Mouse (Mus musculus): ENCODE data around the gene Ino80e. TPM values are rescaled to one million over a fixed set of nuclear protein-coding genes. Genes with fewer than 3 reads are reported as not detected.
"Not testable (repeated sequence)": the region's sequence is repeated elsewhere in the genome, so short reads cannot be mapped to it uniquely, and the experiment has no call there.

Gene Ino80e
- 92.6 and 99.7 TPM in 2 replicates for polyA plus RNA-seq (2014; fragmentation: Nextera tagmentation; extraction: Ambion mirVana)

- peak within 1 kb of the TSS; percentile 66 for H3K4me2 ChIP-seq
- H3K9ac ChIP-seq (ENCODE audit: low read length): peak within 1 kb of the TSS; percentile 81
- under 1% methylated on average over 41 of the region's 41 CpGs for WGBS
- DNase-seq (ENCODE audit: low spot score, missing footprints): peak; percentile 100
- H3K4me1 ChIP-seq (ENCODE audit: control insufficient read depth, insufficient read depth, low read length): peaks cover 26% of the 10 kb centered on the region
- ATAC-seq (ENCODE audit: low FRiP score): peak; percentile 69
- H3K4me3 ChIP-seq (ENCODE audit: low read depth, low read length): peak within 1 kb of the TSS; percentile 57
- H3K36me3 ChIP-seq (ENCODE audit: control insufficient read depth, insufficient read depth, low read length): peaks cover 25% of the 10 kb centered on the region
- no peaks in the 10 kb centered on the region for H3K27me3 ChIP-seq (ENCODE audit: control insufficient read depth, insufficient read depth, low read length)
- no peaks in the 10 kb centered on the region for H3K9me3 ChIP-seq (ENCODE audit: control insufficient read depth, low read length)
- H3K27ac ChIP-seq (ENCODE audit: low read depth, low read length): peak within 1 kb of the TSS; percentile 77
These were observed at the start of gene Ino80e for GRCm38 (mm10) chr7:126862147-126862784. Gene Ino80e (minus strand): TSS chr7:126862377.

- no peak overlapping the region for H3K4me3 ChIP-seq (ENCODE audit: low read depth, low read length)
- WGBS: 75% methylated on average over 3 of the region's 3 CpGs
- H3K9ac ChIP-seq (ENCODE audit: low read length): no peak overlapping the region
- H3K4me1 ChIP-seq (ENCODE audit: control insufficient read depth, insufficient read depth, low read length): no peaks in the 10 kb centered on the region
- H3K27me3 ChIP-seq (ENCODE audit: control insufficient read depth, insufficient read depth, low read length): no peaks in the 10 kb centered on the region
- DNase-seq (ENCODE audit: low spot score, missing footprints): peak; percentile 19
- H3K36me3 ChIP-seq (ENCODE audit: control insufficient read depth, insufficient read depth, low read length): no peaks in the 10 kb centered on the region
- no peak for ATAC-seq (ENCODE audit: low FRiP score)
- H3K9me3 ChIP-seq (ENCODE audit: control insufficient read depth, low read length): no peaks in the 10 kb centered on the region
- no peak overlapping the region for H3K27ac ChIP-seq (ENCODE audit: low read depth, low read length)
- no peak overlapping the region for H3K4me2 ChIP-seq
These were observed 43.4 kb upstream of the Ino80e start for GRCm38 (mm10) chr7:126905590-126905989.

DNA sequence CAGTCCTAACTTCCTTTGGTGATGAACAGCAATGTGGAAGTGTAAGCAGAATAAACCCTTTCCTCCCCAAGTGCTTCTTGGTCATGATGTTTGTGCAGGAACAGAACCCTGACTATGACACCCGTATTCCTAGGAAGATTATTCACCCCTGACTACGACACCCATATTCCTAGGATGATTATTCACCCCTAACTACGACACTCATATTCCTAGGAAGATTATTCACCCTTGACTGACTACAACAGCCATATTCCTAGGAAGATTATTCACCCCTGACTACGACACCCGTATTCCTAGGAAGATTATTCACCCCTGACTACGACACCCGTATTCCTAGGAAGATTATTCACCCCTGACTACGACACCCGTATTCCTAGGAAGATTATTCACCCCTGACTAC lies 37.6 kb upstream of the Ino80e start:
- 89% methylated on average over 5 of the region's 9 CpGs for WGBS
- H3K9me3 ChIP-seq (ENCODE audit: control insufficient read depth, low read length); H3K27ac ChIP-seq (ENCODE audit: low read depth, low read length); H3K27me3 ChIP-seq (ENCODE audit: control insufficient read depth, insufficient read depth, low read length); H3K4me3 ChIP-seq (ENCODE audit: low read depth, low read length); H3K4me2 ChIP-seq; DNase-seq (ENCODE audit: low spot score, missing footprints); ATAC-seq (ENCODE audit: low FRiP score); H3K4me1 ChIP-seq (ENCODE audit: control insufficient read depth, insufficient read depth, low read length); H3K36me3 ChIP-seq (ENCODE audit: control insufficient read depth, insufficient read depth, low read length); H3K9ac ChIP-seq (ENCODE audit: low read length): not testable (repeated sequence)

- H3K9me3 ChIP-seq (ENCODE audit: control insufficient read depth, low read length): no peaks in the 10 kb centered on the region
- peak overlapping the region; percentile 70 for H3K9ac ChIP-seq (ENCODE audit: low read length)
- H3K36me3 ChIP-seq (ENCODE audit: control insufficient read depth, insufficient read depth, low read length): no peaks in the 10 kb centered on the region
- 11% methylated on average over 37 of the region's 37 CpGs for WGBS
- peak; percentile 92 for ATAC-seq (ENCODE audit: low FRiP score)
- no peaks in the 10 kb centered on the region for H3K27me3 ChIP-seq (ENCODE audit: control insufficient read depth, insufficient read depth, low read length)
- peak overlapping the region; percentile 49 for H3K4me3 ChIP-seq (ENCODE audit: low read depth, low read length)
- no peak overlapping the region for H3K27ac ChIP-seq (ENCODE audit: low read depth, low read length)
- H3K4me2 ChIP-seq: peak overlapping the region; percentile 60
- H3K4me1 ChIP-seq (ENCODE audit: control insufficient read depth, insufficient read depth, low read length): peaks cover 5% of the 10 kb centered on the region; the same call in 1 of the 2 replicates
- DNase-seq (ENCODE audit: low spot score, missing footprints): peak; percentile 100
These were observed 36.2 kb upstream of the Ino80e start for GRCm38 (mm10) chr7:126898102-126898990.

- WGBS: 25% methylated on average over 16 of the region's 16 CpGs
- peaks cover 5% of the 10 kb centered on the region; the same call in 1 of the 2 replicates for H3K4me1 ChIP-seq (ENCODE audit: control insufficient read depth, insufficient read depth, low read length)
- no peak overlapping the region for H3K27ac ChIP-seq (ENCODE audit: low read depth, low read length)
- peak overlapping the region; percentile 70 for H3K9ac ChIP-seq (ENCODE audit: low read length)
- H3K4me3 ChIP-seq (ENCODE audit: low read depth, low read length): peak overlapping the region; percentile 49
- H3K36me3 ChIP-seq (ENCODE audit: control insufficient read depth, insufficient read depth, low read length): no peaks in the 10 kb centered on the region
- H3K9me3 ChIP-seq (ENCODE audit: control insufficient read depth, low read length): no peaks in the 10 kb centered on the region
- peak overlapping the region; percentile 60 for H3K4me2 ChIP-seq
- no peaks in the 10 kb centered on the region for H3K27me3 ChIP-seq (ENCODE audit: control insufficient read depth, insufficient read depth, low read length)
- ATAC-seq (ENCODE audit: low FRiP score) (no peak; the same call in 1 of the 2 replicates), DNase-seq (ENCODE audit: low spot score, missing footprints) (peak; percentile 86)
These were observed 35.4 kb upstream of the Ino80e start for GRCm38 (mm10) chr7:126897390-126898101.

DNA sequence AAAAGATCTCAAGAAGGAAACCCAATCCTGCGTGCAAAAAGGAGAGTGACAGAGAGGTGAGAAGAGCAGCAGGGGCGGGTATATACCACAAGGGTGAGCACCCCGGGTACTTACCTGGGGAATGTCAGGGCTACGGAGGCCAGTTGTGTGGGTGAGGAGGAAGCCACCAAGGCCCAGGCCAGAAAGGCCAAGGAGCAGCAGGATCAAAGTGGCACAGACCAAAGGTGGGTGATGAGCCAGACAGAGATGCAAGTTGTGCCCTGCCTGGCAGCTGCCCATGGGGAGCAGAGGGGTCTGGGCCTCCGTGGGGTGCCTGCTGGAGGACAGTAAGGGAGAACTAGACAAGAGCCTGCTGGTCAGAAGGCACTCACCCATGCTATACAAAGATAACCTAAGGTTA lies 34.7 kb upstream of the Ino80e start:
- no peak overlapping the region; the same call in 1 of the 2 replicates for H3K9ac ChIP-seq (ENCODE audit: low read length)
- WGBS: 87% methylated on average over 5 of the region's 5 CpGs
- DNase-seq (ENCODE audit: low spot score, missing footprints) (no peak), ATAC-seq (ENCODE audit: low FRiP score) (no peak)
- H3K4me2 ChIP-seq: no peak overlapping the region
- H3K9me3 ChIP-seq (ENCODE audit: control insufficient read depth, low read length): no peaks in the 10 kb centered on the region
- no peak overlapping the region for H3K4me3 ChIP-seq (ENCODE audit: low read depth, low read length)
- H3K36me3 ChIP-seq (ENCODE audit: control insufficient read depth, insufficient read depth, low read length): no peaks in the 10 kb centered on the region
- no peak overlapping the region for H3K27ac ChIP-seq (ENCODE audit: low read depth, low read length)
- no peaks in the 10 kb centered on the region for H3K27me3 ChIP-seq (ENCODE audit: control insufficient read depth, insufficient read depth, low read length)
- peaks cover 5% of the 10 kb centered on the region; the same call in 1 of the 2 replicates for H3K4me1 ChIP-seq (ENCODE audit: control insufficient read depth, insufficient read depth, low read length)

GRCm38 (mm10) chr7:126888852-126889251 lies 26.7 kb upstream of the Ino80e start:
- ATAC-seq (ENCODE audit: low FRiP score): no peak
- no peak overlapping the region for H3K4me2 ChIP-seq
- 0 out of 2 replicates have a peak, but pooled peaks cover 4% of the 10 kb centered on the region for H3K36me3 ChIP-seq (ENCODE audit: control insufficient read depth, insufficient read depth, low read length)
- H3K27ac ChIP-seq (ENCODE audit: low read depth, low read length): no peak overlapping the region
- WGBS: 56% methylated on average over 7 of the region's 7 CpGs
- H3K9me3 ChIP-seq (ENCODE audit: control insufficient read depth, low read length): no peaks in the 10 kb centered on the region
- peak; percentile 59 for DNase-seq (ENCODE audit: low spot score, missing footprints)
- no peak overlapping the region for H3K4me3 ChIP-seq (ENCODE audit: low read depth, low read length)
- no peak overlapping the region for H3K9ac ChIP-seq (ENCODE audit: low read length)
- no peaks in the 10 kb centered on the region; the same call in 1 of the 2 replicates for H3K4me1 ChIP-seq (ENCODE audit: control insufficient read depth, insufficient read depth, low read length)
- no peaks in the 10 kb centered on the region for H3K27me3 ChIP-seq (ENCODE audit: control insufficient read depth, insufficient read depth, low read length)

DNA sequence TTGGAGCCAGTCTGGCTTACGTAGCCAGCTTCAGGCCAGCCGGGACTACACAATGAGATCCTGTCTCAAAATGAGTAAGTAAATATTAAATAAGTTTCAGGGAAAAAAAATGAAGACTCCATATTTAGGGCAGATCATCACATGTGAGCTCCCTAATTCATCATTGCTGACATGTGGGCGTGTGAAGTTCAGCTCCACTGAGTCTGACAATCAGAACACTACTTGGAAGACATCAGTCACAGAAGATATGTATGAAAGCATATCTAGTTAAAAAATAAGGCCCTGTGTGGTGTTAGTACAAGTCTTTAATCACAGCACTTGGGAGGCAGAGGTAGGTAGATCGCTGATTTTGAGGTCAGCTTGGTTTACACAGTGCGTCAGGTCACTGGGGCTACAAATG lies 25.1 kb upstream of the Ino80e start:
- Histone ChIP-seq H3K4me1 (ENCODE audit: control insufficient read depth, insufficient read depth, low read length) (peaks cover 14% of the 10 kb centered on the region), H3K27ac (ENCODE audit: low read depth, low read length) (no peak overlapping the region), H3K27me3 (ENCODE audit: control insufficient read depth, insufficient read depth, low read length) (no peaks in the 10 kb centered on the region), H3K4me3 (ENCODE audit: low read depth, low read length) (no peak overlapping the region), H3K36me3 (ENCODE audit: control insufficient read depth, insufficient read depth, low read length) (0 out of 2 replicates have a peak, but pooled peaks cover 4% of the 10 kb centered on the region), H3K4me2 (no peak overlapping the region), H3K9me3 (ENCODE audit: control insufficient read depth, low read length) (no peaks in the 10 kb centered on the region), H3K9ac (ENCODE audit: low read length) (no peak overlapping the region)
- DNase-seq (ENCODE audit: low spot score, missing footprints): no peak
- no peak for ATAC-seq (ENCODE audit: low FRiP score)
- WGBS: 87% methylated on average over 5 of the region's 5 CpGs

All from midbrain, embryonic 11.5 days (tissue).